Mouse (Mus musculus) limb, embryonic 12.5 days (tissue): ENCODE results near the gene Herc2. TPM values are rescaled to one million over a fixed set of nuclear protein-coding genes. Genes with fewer than 3 reads are reported as not detected.

Source experiments
- ATAC-seq: fragments of 200-750 bp; cut with Nextera tagmentation; 2 replicates; pipeline ENCODE4 v1.8.0; 2017; ENCODE audit warnings: low read depth, moderate TSS enrichment; ENCODE audit not compliant: insufficient number of reproducible peaks, insufficient read depth, low FRiP score, low TSS enrichment
- H3K27ac ChIP-seq: fragments of 300-500 bp; sonication (generic); 2 replicates; pipeline ENCODE4 v1.5.1; 2016; ENCODE audit warnings: mild to moderate bottlenecking, moderate library complexity
- H3K27me3 ChIP-seq: fragments of 300-500 bp; sonication (generic); 2 replicates; pipeline ENCODE4 v1.6.1; 2016; ENCODE audit warnings: mild to moderate bottlenecking, moderate library complexity
- H3K36me3 ChIP-seq: fragments of 300-500 bp; sonication (generic); 2 replicates; pipeline ENCODE4 v1.6.1; 2016; ENCODE audit warnings: mild to moderate bottlenecking, moderate library complexity
- H3K4me1 ChIP-seq: fragments of 300-500 bp; sonication (generic); replicated peaks from 2 replicates; pipeline ENCODE4 v1.6.1; 2016
- H3K4me2 ChIP-seq: fragments of 300-500 bp; sonication (generic); 2 replicates; pipeline ENCODE4 v1.6.1; 2016; ENCODE audit warnings: mild to moderate bottlenecking, moderate library complexity
- H3K4me3 ChIP-seq: fragments of 300-500 bp; sonication (generic); replicated peaks from 2 replicates; pipeline ENCODE4 v1.5.1; 2016; ENCODE audit warnings: mild to moderate bottlenecking
- H3K9ac ChIP-seq: fragments of 300-500 bp; sonication (generic); replicated peaks from 2 replicates; pipeline ENCODE4 v1.6.1; 2016; ENCODE audit warnings: mild to moderate bottlenecking, moderate library complexity
- H3K9me3 ChIP-seq: fragments of 300-500 bp; sonication (generic); 2 replicates; pipeline ENCODE4 v1.6.1; 2016; ENCODE audit warnings: mild to moderate bottlenecking, moderate library complexity
- WGBS: fragments of 180-500 bp; shearing (Covaris S2); methylation state at CpG from one replicate; pipeline ENCODE4 v1.1.7; 2016; 5-methylcytosine and 5-hydroxymethylcytosine counted together
- polyA plus RNA-seq: library from polyadenylated mRNA; unstranded; fragments of >200 nt; fragmentation: Nextera tagmentation; extraction: Ambion mirVana; gene quantifications from 2 replicates; pipeline ENCODE4 v1.2.1, GENCODE M21; 2016

The Herc2 gene
- polyA plus RNA-seq, 1 experiment from 2014 or later: 25.8 TPM

DNA sequence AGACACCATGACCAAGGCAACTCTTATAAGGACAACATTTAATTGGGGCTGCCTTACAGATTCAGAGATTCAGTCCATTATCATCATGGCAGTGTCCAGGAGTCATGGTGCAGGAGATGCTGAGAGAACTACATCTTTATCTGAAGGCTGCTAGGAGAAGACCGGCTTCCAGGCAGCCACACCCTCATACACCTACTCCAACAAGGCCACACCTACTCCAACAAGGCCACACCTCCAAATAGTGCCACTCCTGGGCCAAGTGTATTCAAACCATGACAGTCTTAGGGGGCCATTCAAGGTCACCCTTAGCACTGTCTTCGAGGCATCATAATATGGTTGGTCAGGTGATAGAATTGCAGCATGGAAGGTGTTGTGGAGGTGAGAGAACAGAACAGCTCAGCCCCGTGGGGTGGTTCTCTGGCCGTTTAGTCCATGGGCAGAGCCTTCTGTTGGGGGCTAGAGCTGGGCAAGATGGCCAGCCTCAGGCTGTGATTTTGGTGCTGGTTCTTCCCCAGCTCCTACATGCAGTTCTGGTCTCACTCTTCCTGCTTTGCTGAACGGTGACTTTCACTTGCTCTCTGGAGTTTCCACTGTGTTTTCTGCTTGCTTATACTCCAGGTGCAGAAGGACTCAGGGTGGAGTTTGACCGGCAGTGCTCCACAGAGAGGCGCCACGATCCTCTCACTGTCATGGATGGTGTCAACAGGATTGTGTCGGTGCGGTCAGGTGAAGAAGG, 151.7 kb downstream of the Herc2 start:
- Histone ChIP-seq H3K4me2 (no peak overlapping the region), H3K9ac (no peak overlapping the region), H3K36me3 (peaks cover 87% of the 10 kb centered on the region), H3K27me3 (no peaks in the 10 kb centered on the region), H3K4me1 (no peaks in the 10 kb centered on the region), H3K4me3 (no peak overlapping the region), H3K9me3 (no peaks in the 10 kb centered on the region), H3K27ac (no peak overlapping the region)
- WGBS: 92% methylated on average over 10 of the region's 10 CpGs
- no peak for ATAC-seq

DNA sequence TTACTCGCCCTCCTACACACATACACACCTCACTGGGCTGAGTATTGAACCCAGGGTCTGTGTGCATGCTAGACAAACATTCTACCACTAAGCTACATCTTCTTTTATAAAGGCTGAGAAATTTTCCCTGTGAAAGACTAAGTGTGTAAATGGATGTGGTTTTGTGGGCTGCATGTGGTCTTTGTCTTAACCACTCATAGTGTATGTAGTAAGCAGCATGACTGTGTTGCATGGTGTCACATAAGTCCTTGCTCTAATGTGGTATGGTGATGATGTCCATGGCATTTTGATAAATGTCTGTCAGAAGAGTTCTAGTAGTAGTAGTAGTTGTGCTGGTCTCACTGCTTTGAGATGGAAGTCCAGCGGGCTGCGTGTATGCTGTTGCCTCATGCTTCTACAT, 152.8 kb downstream of the Herc2 start:
- WGBS: 96% methylated on average over 3 of the region's 3 CpGs
- no peak overlapping the region for H3K27ac ChIP-seq

DNA sequence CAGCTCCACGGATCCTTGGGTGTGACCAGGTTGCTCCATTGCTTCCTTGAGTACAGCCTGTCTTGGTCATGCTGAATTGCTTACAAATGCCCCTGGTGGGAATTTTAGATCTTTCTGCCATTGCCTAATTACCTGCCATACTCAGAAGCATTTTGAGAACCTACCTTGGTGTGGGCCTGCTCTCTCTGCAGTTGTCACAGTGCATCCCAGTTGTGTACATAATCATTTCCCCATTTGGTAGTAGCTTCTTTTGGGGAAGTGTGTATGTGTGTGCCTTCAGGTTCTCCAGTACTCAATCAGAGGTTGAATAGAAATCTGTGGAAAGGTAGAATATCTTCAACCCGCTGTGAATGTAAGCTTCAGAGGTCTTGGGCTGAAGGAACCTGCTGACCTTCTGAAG, 153.3 kb downstream of the Herc2 start:
- peaks cover 84% of the 10 kb centered on the region for H3K36me3 ChIP-seq
- H3K27ac ChIP-seq: no peak overlapping the region
- no peaks in the 10 kb centered on the region for H3K9me3 ChIP-seq
- H3K9ac ChIP-seq: no peak overlapping the region
- no peak for ATAC-seq
- no peak overlapping the region for H3K4me3 ChIP-seq
- H3K27me3 ChIP-seq: no peaks in the 10 kb centered on the region
- H3K4me2 ChIP-seq: no peak overlapping the region
- 96% methylated on average over 2 of the region's 2 CpGs for WGBS
- H3K4me1 ChIP-seq: no peaks in the 10 kb centered on the region

More for the DNA sequence above, 152.8 kb downstream of the Herc2 start:
- no peak for ATAC-seq
- H3K36me3 ChIP-seq: peaks cover 86% of the 10 kb centered on the region
- H3K9me3 ChIP-seq: no peaks in the 10 kb centered on the region
- H3K4me2 ChIP-seq: no peak overlapping the region
- no peak overlapping the region for H3K4me3 ChIP-seq
- no peaks in the 10 kb centered on the region for H3K27me3 ChIP-seq
- H3K4me1 ChIP-seq: no peaks in the 10 kb centered on the region
- H3K9ac ChIP-seq: no peak overlapping the region

DNA sequence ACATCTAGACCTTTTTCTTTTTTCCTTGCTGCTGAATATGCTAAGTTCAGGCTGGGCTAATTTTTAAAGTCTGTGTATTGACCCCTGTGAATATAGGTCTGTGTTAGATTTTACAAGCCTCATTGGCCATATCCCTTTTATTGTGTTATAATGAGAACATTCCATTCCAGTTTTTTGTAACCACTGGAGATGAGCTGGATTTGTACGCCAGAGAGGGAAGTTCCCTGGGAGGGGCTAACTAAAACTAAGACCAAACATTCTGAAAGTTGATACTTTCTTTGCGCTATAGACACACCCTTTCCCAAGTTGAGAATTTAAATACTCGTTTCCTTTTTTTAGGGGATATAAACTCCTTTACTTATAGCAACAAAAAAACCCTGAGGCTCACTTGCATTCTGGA, 154.9 kb downstream of the Herc2 start:
- Histone ChIP-seq H3K4me1 (no peaks in the 10 kb centered on the region), H3K4me2 (no peak overlapping the region), H3K27me3 (no peaks in the 10 kb centered on the region), H3K9ac (no peak overlapping the region), H3K27ac (no peak overlapping the region), H3K36me3 (peaks cover 81% of the 10 kb centered on the region), H3K9me3 (no peaks in the 10 kb centered on the region), H3K4me3 (no peak overlapping the region)
- ATAC-seq: no peak
- 75% methylated on average over 3 of the region's 3 CpGs for WGBS

- no peak overlapping the region for H3K4me3 ChIP-seq
- H3K27me3 ChIP-seq: no peaks in the 10 kb centered on the region
- 88% methylated on average over 6 of the region's 6 CpGs for WGBS
- H3K4me2 ChIP-seq: no peak overlapping the region
- H3K36me3 ChIP-seq: peaks cover 79% of the 10 kb centered on the region
- H3K9me3 ChIP-seq: no peaks in the 10 kb centered on the region
- ATAC-seq: no peak
- no peaks in the 10 kb centered on the region for H3K4me1 ChIP-seq
- no peak overlapping the region for H3K27ac ChIP-seq
- no peak overlapping the region for H3K9ac ChIP-seq
Observed at GRCm38 (mm10) chr7:56220811-56221210, 170.8 kb downstream of the Herc2 start.

DNA sequence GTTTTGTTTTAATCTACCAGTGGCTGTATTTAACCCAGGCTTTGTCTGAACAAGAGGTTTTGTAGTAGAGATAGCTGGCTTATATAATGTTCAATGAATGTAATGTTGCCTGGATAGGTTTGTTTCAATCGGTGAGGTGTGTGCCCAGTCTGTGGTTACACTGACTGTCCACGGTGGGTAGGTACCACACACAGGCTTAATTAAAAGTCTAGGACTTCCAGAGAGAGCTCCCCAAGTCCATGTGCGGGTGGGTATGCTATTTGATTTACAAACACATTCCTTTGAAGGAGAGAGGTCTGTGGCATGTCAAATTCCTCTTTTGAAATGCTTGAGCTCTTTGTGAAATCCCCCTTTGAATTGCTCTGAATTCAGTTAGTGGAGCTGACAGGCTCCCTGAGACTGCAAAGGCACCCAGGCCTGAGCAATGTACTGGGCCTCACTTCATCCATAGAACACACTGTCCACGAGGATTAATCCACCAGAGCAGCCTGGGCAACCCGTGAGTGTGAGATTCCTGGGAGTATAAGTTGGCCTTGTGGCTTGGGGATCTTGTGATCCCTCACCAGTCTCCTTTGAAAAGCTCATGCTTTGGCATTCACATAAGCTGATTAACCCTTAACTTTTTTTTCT, 185.9 kb downstream of the Herc2 start:
- Histone ChIP-seq H3K27me3 (no peaks in the 10 kb centered on the region), H3K9ac (no peak overlapping the region), H3K27ac (no peak overlapping the region), H3K4me2 (no peak overlapping the region), H3K36me3 (peaks cover 22% of the 10 kb centered on the region), H3K4me3 (no peak overlapping the region), H3K9me3 (no peaks in the 10 kb centered on the region), H3K4me1 (no peaks in the 10 kb centered on the region)
- ATAC-seq: no peak
- WGBS: 74% methylated on average over 5 of the region's 5 CpGs

DNA sequence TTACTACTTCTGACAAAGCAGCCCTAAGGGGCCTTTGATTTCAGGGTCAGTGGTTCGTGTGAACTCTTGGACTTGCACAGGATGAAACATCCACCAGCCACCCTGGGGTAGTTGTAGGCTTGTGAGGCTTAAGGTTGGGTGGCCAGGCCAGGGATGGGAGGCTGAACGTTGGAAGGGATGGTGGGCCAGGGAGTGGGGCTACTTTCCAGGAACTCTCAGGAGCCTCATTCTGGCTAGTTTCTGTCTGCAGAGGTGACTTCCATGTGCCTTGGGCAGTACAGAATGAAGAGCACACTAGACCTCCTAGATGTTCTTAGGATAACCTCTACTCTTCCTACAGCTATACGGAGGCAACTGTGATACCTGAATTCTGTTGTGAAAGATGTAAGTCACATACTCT, 186.6 kb downstream of the Herc2 start:
- Histone ChIP-seq H3K36me3 (peaks cover 17% of the 10 kb centered on the region), H3K9ac (no peak overlapping the region), H3K27me3 (no peaks in the 10 kb centered on the region), H3K27ac (no peak overlapping the region), H3K4me1 (no peaks in the 10 kb centered on the region), H3K4me3 (no peak overlapping the region), H3K4me2 (no peak overlapping the region), H3K9me3 (no peaks in the 10 kb centered on the region)
- WGBS: 87% methylated on average over 3 of the region's 3 CpGs
- ATAC-seq: no peak

DNA sequence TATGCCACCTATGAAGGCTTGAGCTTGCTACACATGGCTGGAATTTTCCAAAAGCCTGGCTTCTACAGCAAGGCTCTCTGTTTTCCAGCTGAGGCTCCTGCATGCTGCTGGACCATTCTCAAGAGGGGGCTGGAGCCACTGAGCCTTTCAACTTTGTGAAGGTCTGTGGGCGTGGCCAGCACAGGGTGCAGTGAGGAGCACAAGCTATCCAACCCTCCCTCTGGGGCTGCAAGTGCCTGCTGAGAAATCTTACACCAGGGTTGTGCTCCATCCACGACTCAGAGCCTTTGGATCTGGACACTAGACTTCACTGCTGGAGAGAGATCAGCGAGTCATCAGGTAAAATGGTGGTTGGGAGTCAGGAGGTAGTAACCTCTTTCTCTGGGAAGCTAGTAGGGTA, 189.5 kb downstream of the Herc2 start, which contains the start of gene Oca2:
Gene Oca2 (plus strand): TSS at position 218 of the 400 bp plus-strand sequence.
- WGBS: 51% methylated on average over 3 of the region's 3 CpGs
- H3K4me2 ChIP-seq: no peak within 1 kb of the TSS
- ATAC-seq: no peak
- H3K9ac ChIP-seq: no peak within 1 kb of the TSS
- H3K4me3 ChIP-seq: no peak within 1 kb of the TSS
- H3K36me3 ChIP-seq: no peaks in the 10 kb centered on the region
- no peak within 1 kb of the TSS for H3K27ac ChIP-seq
- no peaks in the 10 kb centered on the region for H3K4me1 ChIP-seq
- H3K9me3 ChIP-seq: no peaks in the 10 kb centered on the region
- no peaks in the 10 kb centered on the region for H3K27me3 ChIP-seq

- H3K4me1 ChIP-seq: no peaks in the 10 kb centered on the region
- WGBS: 80% methylated on average over 10 of the region's 10 CpGs
- no peak for ATAC-seq
- H3K27me3 ChIP-seq: no peaks in the 10 kb centered on the region
- H3K9me3 ChIP-seq: no peaks in the 10 kb centered on the region
- no peak overlapping the region for H3K4me3 ChIP-seq
- no peaks in the 10 kb centered on the region for H3K36me3 ChIP-seq
- H3K9ac ChIP-seq: no peak overlapping the region
- H3K27ac ChIP-seq: no peak overlapping the region
- H3K4me2 ChIP-seq: no peak overlapping the region
Observed at GRCm38 (mm10) chr7:56254568-56254967, 204.6 kb downstream of the Herc2 start.

DNA sequence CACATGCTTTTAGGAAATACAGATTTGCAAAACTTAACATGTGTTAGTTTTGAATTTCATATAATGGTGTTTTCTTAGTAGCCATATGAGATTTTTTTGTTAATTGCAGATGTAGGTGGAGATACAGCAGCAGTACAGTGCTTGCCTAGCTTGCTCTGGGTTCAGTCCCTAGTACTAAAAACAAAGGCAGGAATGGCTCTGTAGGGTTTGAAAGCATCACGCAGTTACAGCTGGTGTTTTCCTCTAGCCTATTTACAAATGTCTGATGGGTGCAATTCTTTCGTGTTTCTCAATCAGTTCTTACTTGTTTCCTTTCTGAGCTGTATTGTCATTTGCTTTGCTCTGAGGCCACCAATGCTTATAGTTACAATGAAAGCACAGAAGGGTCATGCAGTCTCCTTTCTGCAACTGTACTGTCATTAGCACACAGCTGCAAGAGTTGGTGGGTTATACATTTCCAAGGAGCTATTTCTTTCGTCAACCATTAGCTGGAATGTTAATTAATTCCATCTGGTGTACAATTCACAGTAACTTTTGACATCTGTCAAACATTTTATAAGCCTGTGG, 208.0 kb downstream of the Herc2 start:
- no peaks in the 10 kb centered on the region for H3K27me3 ChIP-seq
- H3K4me1 ChIP-seq: no peaks in the 10 kb centered on the region
- WGBS: 61% methylated on average over 3 of the region's 3 CpGs
- H3K27ac ChIP-seq: no peak overlapping the region
- no peak for ATAC-seq
- no peak overlapping the region for H3K4me3 ChIP-seq
- no peaks in the 10 kb centered on the region for H3K9me3 ChIP-seq
- no peak overlapping the region for H3K4me2 ChIP-seq
- H3K9ac ChIP-seq: no peak overlapping the region
- H3K36me3 ChIP-seq: no peaks in the 10 kb centered on the region

DNA sequence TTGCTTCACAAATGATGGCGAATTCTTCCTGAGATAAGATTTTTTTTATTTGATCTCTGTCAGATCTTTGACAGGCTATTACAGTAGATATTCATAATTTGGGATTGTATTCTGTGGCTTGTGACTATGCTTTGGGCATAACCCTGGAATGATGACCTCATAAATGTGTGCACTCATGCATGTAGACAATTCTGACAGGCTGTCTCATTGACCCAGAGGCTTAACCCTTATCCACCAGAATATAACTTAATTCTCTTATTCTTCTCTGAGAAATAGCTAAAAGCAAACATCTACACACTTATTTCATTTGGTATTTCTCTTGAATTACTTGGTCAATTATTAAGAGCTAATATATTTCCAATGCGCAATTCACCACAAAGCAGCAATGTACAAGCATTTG, 227.5 kb downstream of the Herc2 start:
- Histone ChIP-seq H3K4me2 (no peak overlapping the region), H3K36me3 (no peaks in the 10 kb centered on the region), H3K27me3 (no peaks in the 10 kb centered on the region), H3K9me3 (no peaks in the 10 kb centered on the region), H3K4me1 (no peaks in the 10 kb centered on the region), H3K4me3 (no peak overlapping the region), H3K27ac (no peak overlapping the region), H3K9ac (no peak overlapping the region)
- ATAC-seq: no peak
- 96% methylated on average over 2 of the region's 2 CpGs for WGBS
